Mouse (Mus musculus) forebrain, embryonic 16.5 days (tissue): ENCODE measurements around the gene Dclk2. TPM values are rescaled to one million over a fixed set of nuclear protein-coding genes. Genes with fewer than 3 reads are reported as not detected.
A peak's percentile ranks its signal among the peaks of the same experiment; 100 is the strongest.

Experiments used
- ATAC-seq: fragments of 200-750 bp; cut with Nextera tagmentation; 2 replicates; pipeline ENCODE4 v1.8.0; 2017; ENCODE audit warnings: mild to moderate bottlenecking, moderate library complexity
- H3K27ac ChIP-seq: fragments of 300-500 bp; sonication (generic); 2 replicates; pipeline ENCODE4 v1.5.1; 2014; ENCODE audit warnings: low read length, control low read depth
- H3K27me3 ChIP-seq: fragments of 300-500 bp; sonication (generic); replicated peaks from 2 replicates; pipeline ENCODE4 v1.6.1; 2014; ENCODE audit warnings: low read length; ENCODE audit not compliant: control insufficient read depth, insufficient read depth
- H3K36me3 ChIP-seq: fragments of 300-500 bp; sonication (generic); 2 replicates; pipeline ENCODE4 v1.6.1; 2014; ENCODE audit not compliant: control insufficient read depth, insufficient read depth
- H3K4me1 ChIP-seq: fragments of 300-500 bp; sonication (generic); replicated peaks from 2 replicates; pipeline ENCODE4 v1.6.1; 2014; ENCODE audit warnings: low read length; ENCODE audit not compliant: control insufficient read depth, insufficient read depth
- H3K4me2 ChIP-seq: fragments of 300-500 bp; sonication (generic); 2 replicates; pipeline ENCODE4 v1.6.1; 2014; ENCODE audit warnings: mild to moderate bottlenecking, low read length, control low read depth
- H3K4me3 ChIP-seq: fragments of 300-500 bp; sonication (generic); replicated peaks from 2 replicates; pipeline ENCODE4 v1.5.1; 2014; ENCODE audit warnings: mild to moderate bottlenecking, low read length, control low read depth
- H3K9ac ChIP-seq: fragments of 300-500 bp; sonication (generic); replicated peaks from 2 replicates; pipeline ENCODE4 v1.6.1; 2014; ENCODE audit warnings: low read depth, low read length, control low read depth
- H3K9me3 ChIP-seq: fragments of 300-500 bp; sonication (generic); 2 replicates; pipeline ENCODE4 v1.6.1; 2016; ENCODE audit warnings: low read length; ENCODE audit not compliant: control insufficient read depth
- WGBS: fragments of 180-500 bp; shearing (Covaris S2); extraction: QIAGEN DNeasy Blood & Tissue Kit; methylation state at CpG from one replicate; pipeline ENCODE4 v1.1.7; 2014; 5-methylcytosine and 5-hydroxymethylcytosine counted together
- polyA plus RNA-seq: library from polyadenylated mRNA; unstranded; fragments of >200 nt; fragmentation: Nextera tagmentation; extraction: Ambion mirVana; gene quantifications from 2 replicates; pipeline ENCODE4 v1.2.1, GENCODE M21; 2015

Gene Dclk2
- polyA plus RNA-seq, 1 experiment from 2014 or later: 102 TPM

- H3K9ac ChIP-seq: no peak overlapping the region
- peaks cover 14% of the 10 kb centered on the region for H3K4me1 ChIP-seq
- ATAC-seq: no peak
- WGBS: 95% methylated on average over 6 of the region's 6 CpGs
- no peak overlapping the region for H3K4me2 ChIP-seq
- H3K9me3 ChIP-seq: no peaks in the 10 kb centered on the region
- peaks cover 3% of the 10 kb centered on the region; the same call in 1 of the 2 replicates for H3K36me3 ChIP-seq
- H3K27ac ChIP-seq: no peak overlapping the region
- no peaks in the 10 kb centered on the region for H3K27me3 ChIP-seq
- no peak overlapping the region for H3K4me3 ChIP-seq
Measured at GRCm38 (mm10) chr3:86819372-86819771, 101.3 kb downstream of the Dclk2 start.

- H3K27me3 ChIP-seq: no peaks in the 10 kb centered on the region
- peak; percentile 59 for ATAC-seq
- peaks cover 14% of the 10 kb centered on the region for H3K4me1 ChIP-seq
- H3K27ac ChIP-seq: peak overlapping the region; percentile 34; the same call in 1 of the 2 replicates
- H3K4me3 ChIP-seq: no peak overlapping the region
- H3K36me3 ChIP-seq: peaks cover 3% of the 10 kb centered on the region; the same call in 1 of the 2 replicates
- no peak overlapping the region for H3K9ac ChIP-seq
- H3K4me2 ChIP-seq: no peak overlapping the region
- H3K9me3 ChIP-seq: no peaks in the 10 kb centered on the region
- WGBS: 16% methylated on average over 13 of the region's 13 CpGs
Measured at GRCm38 (mm10) chr3:86818001-86818585, 102.6 kb downstream of the Dclk2 start.

- Histone ChIP-seq H3K9me3 (no peaks in the 10 kb centered on the region), H3K9ac (no peak overlapping the region), H3K36me3 (peaks cover 6% of the 10 kb centered on the region; the same call in 1 of the 2 replicates), H3K4me2 (no peak overlapping the region), H3K4me3 (no peak overlapping the region), H3K27ac (no peak overlapping the region), H3K4me1 (peaks cover 6% of the 10 kb centered on the region), H3K27me3 (no peaks in the 10 kb centered on the region)
- peak; percentile 83 for ATAC-seq
- WGBS: 10% methylated on average over 3 of the region's 3 CpGs
Measured at GRCm38 (mm10) chr3:86812689-86813088, 108.0 kb downstream of the Dclk2 start.

GRCm38 (mm10) chr3:86810908-86811307 is 109.7 kb downstream of the Dclk2 start:
- 81% methylated on average over 5 of the region's 5 CpGs for WGBS
- no peaks in the 10 kb centered on the region for H3K27me3 ChIP-seq
- no peak for ATAC-seq
- H3K9ac ChIP-seq: no peak overlapping the region
- H3K36me3 ChIP-seq: peaks cover 6% of the 10 kb centered on the region; the same call in 1 of the 2 replicates
- H3K27ac ChIP-seq: no peak overlapping the region
- 0 out of 2 replicates have a peak, but pooled peaks cover 2% of the 10 kb centered on the region for H3K4me1 ChIP-seq
- no peak overlapping the region for H3K4me2 ChIP-seq
- no peaks in the 10 kb centered on the region for H3K9me3 ChIP-seq
- no peak overlapping the region for H3K4me3 ChIP-seq

GRCm38 (mm10) chr3:86809646-86810045 is 111.0 kb downstream of the Dclk2 start:
- Histone ChIP-seq H3K36me3 (peaks cover 14% of the 10 kb centered on the region; the same call in 1 of the 2 replicates), H3K9me3 (no peaks in the 10 kb centered on the region), H3K27ac (no peak overlapping the region), H3K4me1 (0 out of 2 replicates have a peak, but pooled peaks cover 2% of the 10 kb centered on the region), H3K4me2 (no peak overlapping the region), H3K4me3 (no peak overlapping the region), H3K9ac (no peak overlapping the region), H3K27me3 (no peaks in the 10 kb centered on the region)
- WGBS: 68% methylated on average over 2 of the region's 2 CpGs
- no peak for ATAC-seq

- ATAC-seq: peak; percentile 24; the same call in 1 of the 2 replicates
- H3K27ac ChIP-seq: no peak overlapping the region
Measured at GRCm38 (mm10) chr3:86809199-86809598, 111.5 kb downstream of the Dclk2 start.

GRCm38 (mm10) chr3:86807750-86808467 is 112.7 kb downstream of the Dclk2 start:
- Histone ChIP-seq H3K9ac (no peak overlapping the region), H3K27ac (no peak overlapping the region), H3K27me3 (no peaks in the 10 kb centered on the region), H3K4me2 (no peak overlapping the region), H3K36me3 (peaks cover 13% of the 10 kb centered on the region; the same call in 1 of the 2 replicates), H3K9me3 (no peaks in the 10 kb centered on the region), H3K4me1 (peaks cover 2% of the 10 kb centered on the region; the same call in 1 of the 2 replicates), H3K4me3 (no peak overlapping the region)
- no peak for ATAC-seq
- 67% methylated on average over 14 of the region's 14 CpGs for WGBS

More at GRCm38 (mm10) chr3:86809199-86809598, 111.5 kb downstream of the Dclk2 start:
- Histone ChIP-seq H3K4me2 (no peak overlapping the region), H3K4me3 (no peak overlapping the region), H3K36me3 (peaks cover 13% of the 10 kb centered on the region; the same call in 1 of the 2 replicates), H3K4me1 (0 out of 2 replicates have a peak, but pooled peaks cover 2% of the 10 kb centered on the region), H3K9me3 (no peaks in the 10 kb centered on the region), H3K9ac (no peak overlapping the region), H3K27me3 (no peaks in the 10 kb centered on the region)
- WGBS: 77% methylated on average over 9 of the region's 9 CpGs

GRCm38 (mm10) chr3:86806834-86807233 is 113.8 kb downstream of the Dclk2 start:
- Histone ChIP-seq H3K27me3 (no peaks in the 10 kb centered on the region), H3K27ac (no peak overlapping the region), H3K36me3 (peaks cover 10% of the 10 kb centered on the region; the same call in 1 of the 2 replicates), H3K9me3 (no peaks in the 10 kb centered on the region), H3K4me2 (no peak overlapping the region), H3K9ac (no peak overlapping the region), H3K4me3 (no peak overlapping the region), H3K4me1 (peaks cover 2% of the 10 kb centered on the region; the same call in 1 of the 2 replicates)
- WGBS: 87% methylated on average over 9 of the region's 9 CpGs
- ATAC-seq: no peak

- Histone ChIP-seq H3K36me3 (peaks cover 13% of the 10 kb centered on the region), H3K9ac (no peak overlapping the region), H3K4me1 (peaks cover 2% of the 10 kb centered on the region), H3K4me2 (no peak overlapping the region), H3K9me3 (no peaks in the 10 kb centered on the region), H3K27me3 (no peaks in the 10 kb centered on the region), H3K27ac (no peak overlapping the region), H3K4me3 (no peak overlapping the region)
- no peak for ATAC-seq
- 83% methylated on average over 9 of the region's 9 CpGs for WGBS
Measured at GRCm38 (mm10) chr3:86804265-86804664, 116.4 kb downstream of the Dclk2 start.
